Mouse (Mus musculus) C2C12 (cell line): Measurements from ENCODE around the gene Alkbh7. TPM values are rescaled to one million over a fixed set of nuclear protein-coding genes. Genes with fewer than 3 reads are reported as not detected.

Experiments used
- H3K27me3 ChIP-seq: one replicate; pipeline ENCODE4 v1.6.1; 2011; ENCODE audit not compliant: control insufficient read depth, insufficient read depth, insufficient read length
- H3K36me3 ChIP-seq: one replicate; pipeline ENCODE4 v1.6.1; 2011; ENCODE audit not compliant: control insufficient read depth, insufficient read depth
- H3K4me3 ChIP-seq: one replicate; pipeline ENCODE4 v1.5.1; 2011; ENCODE audit warnings: mild to moderate bottlenecking, control low read depth; ENCODE audit not compliant: poor library complexity, insufficient read depth, severe bottlenecking
- H3K79me2 ChIP-seq: one replicate; pipeline ENCODE4 v1.6.1; 2011; ENCODE audit not compliant: control insufficient read depth, insufficient read depth
- H3K79me3 ChIP-seq: one replicate; pipeline ENCODE4 v1.6.1; 2011; ENCODE audit warnings: low read depth, control low read depth
- H3ac ChIP-seq: one replicate; pipeline ENCODE3; 2011; ENCODE audit warnings: low read depth; ENCODE audit not compliant: control insufficient read depth, insufficient read length
- CEBPB ChIP-seq: IDR thresholded peaks from one replicate; pipeline ENCODE4 v1.6.1; 2011; ENCODE audit warnings: low read depth, mild to moderate bottlenecking, control low read depth, moderate library complexity
- CTCF ChIP-seq: IDR thresholded peaks from one replicate; pipeline ENCODE4 v1.5.1; 2011; ENCODE audit not compliant: control insufficient read depth, insufficient read depth, insufficient read length
- FOSL1 ChIP-seq: IDR thresholded peaks from one replicate; pipeline ENCODE4 v1.8.0; 2011; ENCODE audit warnings: mild to moderate bottlenecking, low read length; ENCODE audit not compliant: poor library complexity, insufficient read depth, severe bottlenecking
- MAX ChIP-seq: IDR thresholded peaks from one replicate; pipeline ENCODE4 v1.6.1; 2011; ENCODE audit warnings: mild to moderate bottlenecking, control low read depth
- MYOD1 ChIP-seq: IDR thresholded peaks from one replicate; pipeline ENCODE4 v1.6.1; 2011; ENCODE audit warnings: low read depth; ENCODE audit not compliant: control insufficient read depth, insufficient read length
- MYOG ChIP-seq: IDR thresholded peaks from one replicate; pipeline ENCODE4 v1.6.1; 2011; ENCODE audit not compliant: control insufficient read depth, insufficient read length; ENCODE audit errors: extremely low read depth
- USF1 ChIP-seq: IDR thresholded peaks from one replicate; pipeline ENCODE4 v1.6.1; 2011; ENCODE audit warnings: low read depth, mild to moderate bottlenecking, control low read depth, moderate library complexity
- polyA plus RNA-seq: library from polyadenylated mRNA; unstranded; fragments of >200 nt; fragmentation: generic; extraction: Trizol; gene quantifications from one replicate; pipeline ENCODE4 v1.2.1, GENCODE M21; 2012; ENCODE audit warnings: missing spikeins

Alkbh7 gene
- polyA plus RNA-seq, 1 experiment: 24.1 TPM

DNA sequence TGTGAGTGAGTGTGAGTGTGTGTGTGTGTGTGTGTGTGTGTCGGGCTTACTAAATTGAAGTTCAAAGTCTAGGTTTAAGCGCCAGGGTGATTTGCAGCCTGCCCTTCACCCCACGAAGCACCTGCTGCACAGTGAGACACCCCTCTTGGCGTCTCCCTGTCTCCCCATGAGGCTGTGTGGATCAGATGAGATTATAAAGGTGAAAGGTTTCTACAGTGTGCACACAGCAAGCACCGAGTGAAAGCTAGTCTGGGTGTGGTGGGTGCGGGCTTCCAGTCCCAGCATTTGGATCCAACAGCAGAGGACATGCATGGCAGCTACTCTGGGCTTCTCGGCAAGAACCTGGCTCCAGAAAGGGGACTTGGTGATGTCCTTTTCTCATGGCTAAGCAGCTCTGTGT is 16.1 kb upstream of the Alkbh7 start:
- Histone ChIP-seq H3ac (no peak overlapping the region), H3K27me3 (peaks cover 37% of the 10 kb centered on the region), H3K79me2 (no peaks in the 10 kb centered on the region), H3K4me3 (no peak overlapping the region), H3K36me3 (no peaks in the 10 kb centered on the region), H3K79me3 (no peaks in the 10 kb centered on the region)
- TF ChIP-seq MYOG (no peak), CTCF (no peak), FOSL1 (no peak), MAX (no peak), MYOD1 (no peak), USF1 (no peak), CEBPB (no peak)

DNA sequence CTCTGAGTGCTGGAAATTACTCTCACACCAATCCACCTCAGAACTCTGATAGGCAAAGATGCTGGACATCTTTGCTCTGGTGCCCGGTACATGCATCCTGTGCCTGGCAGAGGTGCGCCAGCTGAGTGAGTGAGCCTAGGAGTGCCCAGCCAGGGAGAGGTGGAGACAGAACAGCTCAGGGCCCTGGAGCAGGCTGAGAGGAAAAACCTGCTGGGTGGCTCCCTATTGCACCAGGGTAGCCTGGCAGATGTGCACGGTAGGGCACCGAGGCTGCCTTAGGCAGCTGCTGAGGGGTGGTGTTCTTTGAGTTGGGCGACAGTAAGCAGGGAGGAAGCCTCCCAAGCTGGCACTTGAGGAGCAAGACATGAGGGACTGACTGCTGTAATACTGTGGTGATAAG is 15.1 kb upstream of the Alkbh7 start, which contains the start of gene Acer1:
Gene Acer1, minus strand, starts transcription at position 114 of the 400 bp plus-strand sequence.
- Histone ChIP-seq H3K79me3 (no peaks in the 10 kb centered on the region), H3ac (no peak within 1 kb of the TSS), H3K4me3 (no peak within 1 kb of the TSS), H3K36me3 (no peaks in the 10 kb centered on the region), H3K79me2 (no peaks in the 10 kb centered on the region), H3K27me3 (peaks cover 28% of the 10 kb centered on the region)
- no peak for TF ChIP-seq MYOG

DNA sequence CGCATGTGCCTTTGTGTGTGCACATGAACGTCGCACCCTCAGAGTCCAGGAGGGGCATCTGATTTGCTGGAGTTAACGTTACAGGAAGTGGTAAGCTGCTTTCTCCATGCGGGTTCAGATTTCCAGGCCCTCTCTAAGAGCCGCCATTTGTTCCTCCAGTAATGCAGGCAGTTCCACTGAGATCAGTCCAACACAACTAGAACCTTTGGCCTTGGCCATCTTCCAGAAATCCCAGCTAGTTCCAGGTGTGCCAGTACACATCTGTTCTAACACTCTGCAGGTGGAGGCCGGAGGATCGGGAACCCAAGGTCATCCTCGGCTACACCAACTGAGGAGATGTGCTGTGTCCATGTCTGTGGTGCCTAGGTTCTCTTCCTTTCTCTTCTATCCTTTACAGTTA is 12.3 kb upstream of the Alkbh7 start:
- H3K79me2 ChIP-seq: no peaks in the 10 kb centered on the region
- H3K36me3 ChIP-seq: no peaks in the 10 kb centered on the region
- H3K4me3 ChIP-seq: no peak overlapping the region
- TF ChIP-seq CEBPB: no peak
- TF ChIP-seq CTCF: no peak
- no peak for TF ChIP-seq MYOG
- no peak for TF ChIP-seq FOSL1
- TF ChIP-seq USF1: no peak
- TF ChIP-seq MAX: no peak
- TF ChIP-seq MYOD1: no peak
- no peaks in the 10 kb centered on the region for H3K79me3 ChIP-seq
- peaks cover 21% of the 10 kb centered on the region for H3K27me3 ChIP-seq
- no peak overlapping the region for H3ac ChIP-seq

DNA sequence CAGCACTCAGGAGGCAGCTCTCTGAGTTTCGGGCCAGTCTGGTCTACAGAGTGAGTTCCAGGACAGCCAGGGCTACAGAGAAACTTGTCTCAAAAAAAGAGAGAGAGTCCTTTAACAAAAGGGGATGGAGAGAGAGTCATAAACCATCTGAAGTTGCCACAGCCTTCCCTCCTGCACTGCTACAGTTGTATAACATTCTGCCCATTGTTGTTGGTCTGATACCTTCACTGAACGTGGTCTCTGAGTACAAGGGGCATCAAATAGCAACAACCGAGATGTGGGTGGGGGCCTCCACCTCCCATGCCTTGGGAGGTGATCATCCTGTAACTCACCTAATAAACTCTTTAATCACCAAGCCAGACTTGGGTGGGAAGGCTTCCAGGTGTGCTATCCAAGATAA is 11.5 kb upstream of the Alkbh7 start:
- TF ChIP-seq CTCF (no peak), FOSL1 (no peak), MYOD1 (no peak), MYOG (no peak), MAX (no peak), USF1 (no peak), CEBPB (no peak)
- Histone ChIP-seq H3K36me3 (no peaks in the 10 kb centered on the region), H3K27me3 (peaks cover 14% of the 10 kb centered on the region), H3K79me2 (peaks cover 6% of the 10 kb centered on the region), H3K4me3 (no peak overlapping the region), H3K79me3 (peaks cover 5% of the 10 kb centered on the region), H3ac (no peak overlapping the region)

DNA sequence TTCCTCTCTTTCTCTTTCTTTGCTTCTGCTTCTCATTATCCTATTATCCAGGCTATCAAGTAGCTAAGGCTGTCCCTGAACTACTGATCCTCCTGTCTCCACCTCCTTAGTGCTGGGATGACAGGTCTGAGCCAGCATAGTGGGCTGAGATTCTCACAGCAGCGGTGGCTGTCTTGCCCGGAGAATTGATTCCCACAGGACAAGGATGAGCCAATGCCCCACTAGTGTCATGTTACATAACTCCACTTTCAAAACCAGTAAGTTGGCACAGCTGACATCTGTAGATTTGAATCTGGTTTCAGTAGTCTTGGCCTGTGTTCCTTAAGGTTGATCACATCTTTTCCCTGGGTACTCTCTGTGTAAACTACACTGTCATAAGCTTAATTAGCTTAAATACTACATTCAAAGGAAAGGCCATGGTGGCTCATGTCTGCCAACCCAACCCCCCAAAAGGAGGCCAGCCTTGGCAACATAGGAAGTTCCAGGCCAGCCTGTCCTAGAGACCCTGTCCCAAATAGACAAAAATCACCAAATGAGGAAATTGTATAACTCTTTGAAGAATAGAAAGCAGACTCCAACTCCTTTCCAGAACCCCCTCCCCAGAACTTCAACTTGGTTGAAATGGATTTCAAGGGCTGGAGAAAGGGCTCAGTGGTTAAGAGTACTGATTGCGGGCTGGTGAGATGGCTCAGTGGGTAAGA is 10.9 kb upstream of the Alkbh7 start:
- Histone ChIP-seq H3K79me2 (peaks cover 12% of the 10 kb centered on the region), H3K36me3 (peaks cover 1% of the 10 kb centered on the region), H3ac (no peak overlapping the region), H3K4me3 (no peak overlapping the region), H3K27me3 (peaks cover 10% of the 10 kb centered on the region), H3K79me3 (peaks cover 11% of the 10 kb centered on the region)
- no peak for TF ChIP-seq CTCF
- TF ChIP-seq FOSL1: no peak
- no peak for TF ChIP-seq CEBPB
- TF ChIP-seq MAX: no peak
- no peak for TF ChIP-seq MYOD1
- no peak for TF ChIP-seq USF1
- TF ChIP-seq MYOG: no peak

DNA sequence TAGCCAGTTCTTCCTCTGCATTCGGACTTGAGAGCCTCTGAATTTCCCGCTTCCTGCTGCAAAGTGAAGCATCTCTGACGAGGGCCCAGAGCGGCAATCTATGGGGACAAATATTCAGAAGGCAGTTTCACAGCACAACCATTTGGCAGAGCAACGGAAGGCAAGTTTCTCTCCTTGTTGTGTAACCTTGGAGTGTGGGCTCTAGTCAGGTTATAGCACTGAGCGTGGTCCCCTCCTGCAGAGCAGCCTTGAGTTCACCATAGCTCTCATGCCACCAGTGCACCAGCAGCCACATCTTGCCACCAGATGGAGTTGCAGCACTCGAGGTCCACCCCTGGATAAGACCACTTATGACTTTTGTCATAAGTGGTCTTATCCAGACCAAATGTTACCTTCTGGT is 8.7 kb upstream of the Alkbh7 start:
- peaks cover 28% of the 10 kb centered on the region for H3K79me2 ChIP-seq
- no peaks in the 10 kb centered on the region for H3K27me3 ChIP-seq
- TF ChIP-seq USF1: no peak
- TF ChIP-seq MYOD1: no peak
- H3K79me3 ChIP-seq: peaks cover 19% of the 10 kb centered on the region
- peaks cover 16% of the 10 kb centered on the region for H3K36me3 ChIP-seq
- no peak overlapping the region for H3K4me3 ChIP-seq
- no peak overlapping the region for H3ac ChIP-seq
